Comparison of ENCODE assay signal across 7 mouse cellular contexts in genomic region chr5:134006470-134007126, GRCm38 (mm10).
DNase-seq lines count a peak whose midpoint lies in the region; ATAC-seq lines count a peak whose summit lies in the region.

No protein-coding gene starts in this region.

- ATAC-seq in intestine, embryonic 15.5 days: peak; percentile 90

- peak overlapping the region; percentile 21 for H3K4me3 ChIP-seq in intestine, embryonic 15.5 days (replicated peaks)

- peaks cover 3% of the 10 kb centered on the region for H3K4me1 ChIP-seq in intestine, embryonic 15.5 days (replicated peaks)

- 5% methylated on average over 14 of the region's 14 CpGs for WGBS in intestine, embryonic 15.5 days

- peak; percentile 77 for DNase-seq in adrenal gland, adult 2 months
- DNase-seq in embryo, embryonic 10.5 days (ENCODE audit: low spot score): peak; percentile 99
- DNase-seq in gastrocnemius, postnatal 36 days: peak; percentile 73 to 74
- DNase-seq in left cerebral cortex, postnatal 14 days (ENCODE audit: low spot score in 2 of 2): peak; percentile 85 to 90
- DNase-seq in mesoderm, embryonic 11.5 days (ENCODE audit: low read depth, low spot score): peak; percentile 96
- peak; percentile 85 for DNase-seq in skeletal muscle tissue, adult 2 months (ENCODE audit: low read depth, low spot score)

- peak overlapping the region; percentile 65 for H3K4me2 ChIP-seq in intestine, embryonic 15.5 days (replicated peaks)

- H3K9me3 ChIP-seq in intestine, embryonic 15.5 days: no peaks in the 10 kb centered on the region

- intact Hi-C loops in gastrocnemius, postnatal 36 days (cut with DNase I): loop anchor here (5.0 kb wide), 1 partner anchor 61 kb away; no protein-coding TSS in a partner anchor
- intact Hi-C loops in left cerebral cortex, postnatal 14 days (cut with DNase I): no loop called here

- H3K36me3 ChIP-seq in intestine, embryonic 15.5 days: no peaks in the 10 kb centered on the region

- H3K9ac ChIP-seq in intestine, embryonic 15.5 days: no peak overlapping the region

- no peak overlapping the region for H3K27ac ChIP-seq in intestine, embryonic 15.5 days

- H3K27me3 ChIP-seq in intestine, embryonic 15.5 days (replicated peaks): no peaks in the 10 kb centered on the region
